Mouse (Mus musculus) forebrain, postnatal 0 days (tissue): ENCODE measurements around the gene Tekt1. TPM values are rescaled to one million over a fixed set of nuclear protein-coding genes. Genes with fewer than 3 reads are reported as not detected.

Experiments used
- ATAC-seq: fragments of 200-750 bp; cut with Nextera tagmentation; 2 replicates; pipeline ENCODE4 v1.8.0; 2017; ENCODE audit warnings: mild to moderate bottlenecking, moderate library complexity
- DNase-seq: peaks from one replicate; pipeline ENCODE4 v3.0.0-alpha.2; 2015
- H3K27ac ChIP-seq: fragments of 300-500 bp; sonication (generic); 2 replicates; pipeline ENCODE4 v1.5.1; 2014; ENCODE audit warnings: low read depth, mild to moderate bottlenecking, antibody characterized with exemption, low read length, moderate library complexity, mixed read lengths
- H3K27me3 ChIP-seq: fragments of 300-500 bp; sonication (generic); 2 replicates; pipeline ENCODE4 v1.6.1; 2014; ENCODE audit warnings: mild to moderate bottlenecking, low read length, mixed read lengths; ENCODE audit not compliant: insufficient read depth
- H3K36me3 ChIP-seq: fragments of 300-500 bp; sonication (generic); 2 replicates; pipeline ENCODE4 v1.6.1; 2014; ENCODE audit warnings: mild to moderate bottlenecking, moderate library complexity; ENCODE audit not compliant: insufficient read depth
- H3K4me1 ChIP-seq: fragments of 300-500 bp; sonication (generic); 2 replicates; pipeline ENCODE4 v1.6.1; 2014; ENCODE audit warnings: antibody characterized with exemption; ENCODE audit not compliant: insufficient read depth
- H3K4me2 ChIP-seq: fragments of 300-500 bp; sonication (generic); 2 replicates; pipeline ENCODE4 v1.6.1; 2014; ENCODE audit warnings: low read depth, mild to moderate bottlenecking, moderate library complexity
- H3K4me3 ChIP-seq: fragments of 300-500 bp; sonication (generic); 2 replicates; pipeline ENCODE4 v1.5.1; 2014; ENCODE audit warnings: low read depth, low read length, mixed read lengths
- H3K9ac ChIP-seq: fragments of 300-500 bp; sonication (generic); 2 replicates; pipeline ENCODE4 v1.6.1; 2014; ENCODE audit warnings: mild to moderate bottlenecking
- H3K9me3 ChIP-seq: fragments of 300-500 bp; sonication (generic); 2 replicates; pipeline ENCODE4 v1.6.1; 2016; ENCODE audit warnings: low read length
- CTCF ChIP-seq: sonication (generic); IDR thresholded peaks from 2 replicates; pipeline ENCODE4 v1.5.1; 2016; ENCODE audit warnings: antibody characterized with exemption, control low read depth, low read depth
- WGBS: fragments of 180-500 bp; shearing (Covaris S2); extraction: QIAGEN DNeasy Blood & Tissue Kit; methylation state at CpG from one replicate; pipeline ENCODE4 v1.1.7; 2014; 5-methylcytosine and 5-hydroxymethylcytosine counted together
- polyA plus RNA-seq: library from polyadenylated mRNA; unstranded; fragments of >200 nt; fragmentation: Nextera tagmentation; extraction: Ambion mirVana; gene quantifications from 2 replicates; pipeline ENCODE4 v1.2.1, GENCODE M21; 2015
- total RNA-seq: library from RNA; depleted of rRNA; stranded (reverse); fragments of >200 nt; gene quantifications from 2 replicates; pipeline ENCODE4 v1.2.3, GENCODE M21; 2014

Gene Tekt1
- total and polyA plus RNA-seq, 2 experiments from 2014 or later: 12.4 to 13.1 TPM

GRCm38 (mm10) chr11:72397811-72398525, 35.7 kb upstream of the Tekt1 start:
- no peaks in the 10 kb centered on the region for H3K27me3 ChIP-seq
- no peaks in the 10 kb centered on the region for H3K4me1 ChIP-seq
- H3K9me3 ChIP-seq: no peaks in the 10 kb centered on the region
- no peak for DNase-seq
- no peak for ATAC-seq
- no peak overlapping the region for H3K9ac ChIP-seq
- H3K4me2 ChIP-seq: no peak overlapping the region
- H3K27ac ChIP-seq: no peak overlapping the region
- TF ChIP-seq CTCF: no peak
- H3K4me3 ChIP-seq: no peak overlapping the region
- no peaks in the 10 kb centered on the region for H3K36me3 ChIP-seq
- WGBS: 88% methylated on average over 8 of the region's 8 CpGs

DNA sequence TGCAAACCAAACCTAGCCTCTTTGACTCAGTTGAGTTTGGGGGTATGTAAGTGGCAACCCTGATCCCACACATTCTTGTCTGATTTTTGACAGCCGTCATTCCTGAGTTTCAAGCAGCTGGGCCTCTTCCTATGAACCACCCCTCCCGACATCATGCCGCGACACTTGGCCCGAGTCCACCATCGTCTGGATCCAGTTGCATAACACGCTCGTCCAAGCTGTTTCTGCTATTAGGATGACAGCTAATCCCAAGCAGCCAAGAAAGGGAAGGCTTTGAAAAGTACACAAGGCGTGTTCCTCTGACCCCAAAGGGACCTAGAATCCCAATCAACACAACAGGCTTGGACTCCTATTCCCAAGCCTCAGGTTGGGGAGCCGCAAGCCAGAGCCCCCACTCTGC, 34.8 kb upstream of the Tekt1 start:
- no peak for DNase-seq
- H3K36me3 ChIP-seq: no peaks in the 10 kb centered on the region
- H3K9ac ChIP-seq: no peak overlapping the region
- H3K27ac ChIP-seq: no peak overlapping the region
- no peaks in the 10 kb centered on the region for H3K4me1 ChIP-seq
- H3K4me3 ChIP-seq: no peak overlapping the region
- H3K9me3 ChIP-seq: no peaks in the 10 kb centered on the region
- no peak for TF ChIP-seq CTCF
- WGBS: 58% methylated on average over 10 of the region's 10 CpGs
- ATAC-seq: no peak
- no peak overlapping the region for H3K4me2 ChIP-seq
- H3K27me3 ChIP-seq: no peaks in the 10 kb centered on the region

- WGBS: 84% methylated on average over 7 of the region's 7 CpGs
- no peak overlapping the region for H3K4me3 ChIP-seq
- ATAC-seq: no peak
- H3K4me2 ChIP-seq: no peak overlapping the region
- no peaks in the 10 kb centered on the region for H3K27me3 ChIP-seq
- H3K27ac ChIP-seq: no peak overlapping the region
- no peaks in the 10 kb centered on the region for H3K36me3 ChIP-seq
- no peak for TF ChIP-seq CTCF
- no peaks in the 10 kb centered on the region for H3K9me3 ChIP-seq
- DNase-seq: no peak
- no peaks in the 10 kb centered on the region for H3K4me1 ChIP-seq
- no peak overlapping the region for H3K9ac ChIP-seq
Measured at GRCm38 (mm10) chr11:72396621-72397020, 34.4 kb upstream of the Tekt1 start.

GRCm38 (mm10) chr11:72395652-72396051, 33.4 kb upstream of the Tekt1 start:
- H3K27me3 ChIP-seq: no peaks in the 10 kb centered on the region
- no peak overlapping the region for H3K4me2 ChIP-seq
- H3K9ac ChIP-seq: no peak overlapping the region
- 91% methylated on average over 6 of the region's 6 CpGs for WGBS
- no peak for TF ChIP-seq CTCF
- H3K4me1 ChIP-seq: no peaks in the 10 kb centered on the region
- H3K27ac ChIP-seq: no peak overlapping the region
- H3K36me3 ChIP-seq: no peaks in the 10 kb centered on the region
- DNase-seq (no peak), ATAC-seq (no peak)
- no peak overlapping the region for H3K4me3 ChIP-seq
- H3K9me3 ChIP-seq: no peaks in the 10 kb centered on the region

DNA sequence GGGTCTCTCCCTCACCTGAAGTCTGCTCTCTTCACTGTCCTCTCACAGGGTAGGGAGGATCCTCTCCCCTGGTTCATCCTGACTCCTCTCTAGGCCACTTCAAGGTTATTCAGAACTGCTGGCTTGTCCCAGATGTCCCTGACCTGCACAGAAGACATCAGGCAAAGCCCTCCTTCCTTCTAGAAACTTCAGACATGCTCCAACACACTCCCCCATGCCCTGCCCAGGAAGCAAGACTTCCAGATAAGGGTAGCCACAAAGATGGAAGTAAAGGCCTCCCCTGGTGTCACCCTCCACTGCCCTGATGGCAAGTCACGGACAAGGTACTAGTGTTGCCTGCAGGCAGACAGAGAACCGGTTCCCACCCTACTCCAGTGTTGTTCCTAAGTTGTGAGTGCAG, 32.5 kb upstream of the Tekt1 start:
- Histone ChIP-seq H3K36me3 (no peaks in the 10 kb centered on the region), H3K4me1 (no peaks in the 10 kb centered on the region), H3K4me2 (no peak overlapping the region), H3K27ac (no peak overlapping the region), H3K27me3 (no peaks in the 10 kb centered on the region), H3K4me3 (no peak overlapping the region), H3K9ac (no peak overlapping the region), H3K9me3 (no peaks in the 10 kb centered on the region)
- 66% methylated on average over 2 of the region's 2 CpGs for WGBS
- ATAC-seq: no peak
- no peak for DNase-seq
- TF ChIP-seq CTCF: no peak

GRCm38 (mm10) chr11:72393669-72394068, 31.4 kb upstream of the Tekt1 start:
- Histone ChIP-seq H3K27me3 (no peaks in the 10 kb centered on the region), H3K4me1 (no peaks in the 10 kb centered on the region), H3K4me2 (no peak overlapping the region), H3K9me3 (no peaks in the 10 kb centered on the region), H3K4me3 (no peak overlapping the region), H3K36me3 (no peaks in the 10 kb centered on the region), H3K9ac (no peak overlapping the region), H3K27ac (no peak overlapping the region)
- 26% methylated on average over 5 of the region's 5 CpGs for WGBS
- peak; percentile 31 for DNase-seq
- peak; percentile 51 for ATAC-seq
- TF ChIP-seq CTCF: no peak

DNA sequence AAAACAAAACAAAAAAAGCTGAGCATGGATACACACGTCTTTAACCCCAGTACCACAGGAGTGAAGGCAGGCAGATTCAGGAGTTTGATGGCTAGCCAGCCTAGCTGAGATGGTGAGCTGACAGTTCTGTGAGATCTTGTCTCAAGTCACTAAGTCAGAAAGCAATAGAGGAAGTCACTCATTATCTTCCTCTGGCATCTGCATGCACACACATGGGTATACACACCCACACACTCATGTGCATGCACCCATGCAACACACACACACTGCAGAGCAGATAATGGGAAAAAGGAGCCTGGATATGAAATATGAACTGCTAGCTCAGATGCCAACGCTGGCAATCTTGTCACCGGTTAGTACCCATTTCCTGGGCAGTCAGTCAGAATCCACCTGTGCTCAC, 31.0 kb upstream of the Tekt1 start:
- H3K4me2 ChIP-seq: no peak overlapping the region
- no peak overlapping the region for H3K4me3 ChIP-seq
- 67% methylated on average over 3 of the region's 3 CpGs for WGBS
- no peaks in the 10 kb centered on the region for H3K27me3 ChIP-seq
- H3K27ac ChIP-seq: no peak overlapping the region
- DNase-seq (no peak), ATAC-seq (no peak)
- H3K9ac ChIP-seq: no peak overlapping the region
- no peak for TF ChIP-seq CTCF
- H3K4me1 ChIP-seq: no peaks in the 10 kb centered on the region
- no peaks in the 10 kb centered on the region for H3K9me3 ChIP-seq
- H3K36me3 ChIP-seq: no peaks in the 10 kb centered on the region
